Mouse (Mus musculus) lung, postnatal 10 days (tissue): ENCODE measurements at regions not wholly inside any gene's neighbourhood (a gene's known extent, or its start where the extent isn't known, plus 50 kb on each side); places are given as distances from the start of the nearest gene placed in this dataset.

ENCODE experiments used
- DNase-seq: peaks from one replicate; pipeline ENCODE4 v3.0.0; 2021

DNA sequence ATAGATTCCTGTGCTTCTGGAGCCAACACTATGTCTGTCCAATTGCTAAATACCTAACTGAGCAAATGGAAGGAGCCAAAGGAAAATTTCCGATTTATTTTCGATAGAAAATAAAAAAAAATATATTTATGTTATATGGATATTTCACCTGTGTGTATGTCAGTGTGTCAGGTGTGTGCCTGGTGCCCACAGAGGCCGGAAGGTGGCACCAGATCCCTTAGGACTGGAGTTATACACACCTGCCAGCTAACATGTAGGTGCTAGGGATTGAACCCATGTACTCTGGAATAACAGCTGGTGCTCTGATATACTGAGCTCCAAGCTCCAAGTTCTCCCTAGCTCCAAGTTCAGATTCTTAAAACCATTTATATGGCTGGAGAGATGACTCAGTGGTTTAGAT, 79.0 kb downstream of the Mfsd1 start:
- DNase-seq: no peak

DNA sequence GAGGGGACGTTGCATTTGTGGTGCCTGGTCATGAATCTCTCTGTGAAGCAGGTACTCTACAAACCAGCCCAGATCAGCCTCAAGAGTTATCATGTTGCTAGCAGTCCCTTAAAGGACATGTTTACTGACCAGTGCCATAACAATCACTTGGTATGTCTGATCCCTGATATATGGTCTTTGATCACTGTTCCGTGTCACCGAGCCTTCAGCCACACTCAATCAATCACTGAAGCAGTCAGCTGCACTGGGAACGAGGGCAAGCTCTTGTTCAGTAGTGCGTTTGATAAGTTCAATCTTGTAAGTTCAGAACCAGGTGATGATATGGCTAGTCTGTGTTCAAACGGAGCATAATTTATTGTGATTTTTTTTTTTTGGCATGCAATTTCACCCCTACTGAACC, 126.8 kb downstream of the Mfsd1 start:
- DNase-seq: no peak

DNA sequence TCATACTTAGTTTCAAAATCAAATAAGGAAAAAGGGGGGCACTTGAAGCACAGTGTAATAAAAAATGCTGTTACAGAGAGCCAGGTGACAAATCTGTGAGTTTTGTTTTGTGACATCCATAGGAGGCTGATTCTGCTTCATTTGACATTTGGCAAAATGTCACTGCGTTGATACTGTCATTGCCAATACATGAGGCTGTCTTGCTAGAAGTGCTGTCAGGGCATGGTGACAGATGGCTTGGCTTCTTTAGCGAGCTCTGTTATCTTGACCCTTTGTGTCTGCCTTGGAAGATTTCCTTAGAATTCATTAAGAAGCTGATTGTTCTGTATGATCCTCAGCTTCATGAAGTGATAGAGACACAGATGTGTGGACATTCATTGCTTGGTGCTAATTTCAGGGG, 129.2 kb downstream of the Mfsd1 start:
- DNase-seq: no peak

DNA sequence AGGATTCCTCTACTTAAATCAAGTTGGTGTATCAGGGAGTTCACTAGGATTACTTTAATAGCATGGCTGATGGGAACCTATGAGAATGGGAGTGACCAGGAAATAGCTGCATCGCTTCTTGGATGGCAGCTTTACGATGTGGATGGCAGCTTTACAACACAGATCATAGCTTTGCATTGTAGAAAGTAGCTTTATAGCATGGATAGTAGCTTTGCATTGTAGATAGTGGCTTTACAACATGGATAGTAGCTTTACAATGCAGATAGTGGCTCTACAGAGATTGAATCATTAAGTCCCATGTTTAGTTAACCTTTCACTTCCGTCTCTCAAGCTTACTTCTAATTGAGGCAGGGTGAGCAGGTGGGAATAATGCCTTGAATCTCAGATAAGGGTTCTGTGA, 149.4 kb downstream of the Mfsd1 start:
- DNase-seq: no peak

DNA sequence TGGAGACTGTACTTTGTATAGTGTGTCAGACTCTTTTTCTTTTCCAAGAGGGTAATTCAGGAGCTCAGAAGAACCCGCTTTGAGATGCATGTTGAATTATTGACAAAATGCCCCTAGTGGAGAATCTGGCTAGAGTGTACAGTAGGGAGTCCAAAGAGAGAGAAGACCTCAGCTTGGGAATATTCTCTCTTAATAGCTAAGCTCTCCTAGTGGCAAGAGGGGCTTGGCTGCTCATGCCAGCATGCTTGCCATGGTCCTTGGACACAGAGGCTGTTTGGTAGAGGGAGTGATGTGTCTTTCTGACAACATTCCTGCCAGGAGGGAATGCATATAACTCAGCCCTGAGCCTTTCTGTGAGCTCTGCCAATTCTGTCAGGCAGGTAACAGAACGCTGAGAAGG, 150.3 kb downstream of the Mfsd1 start:
- DNase-seq: no peak

DNA sequence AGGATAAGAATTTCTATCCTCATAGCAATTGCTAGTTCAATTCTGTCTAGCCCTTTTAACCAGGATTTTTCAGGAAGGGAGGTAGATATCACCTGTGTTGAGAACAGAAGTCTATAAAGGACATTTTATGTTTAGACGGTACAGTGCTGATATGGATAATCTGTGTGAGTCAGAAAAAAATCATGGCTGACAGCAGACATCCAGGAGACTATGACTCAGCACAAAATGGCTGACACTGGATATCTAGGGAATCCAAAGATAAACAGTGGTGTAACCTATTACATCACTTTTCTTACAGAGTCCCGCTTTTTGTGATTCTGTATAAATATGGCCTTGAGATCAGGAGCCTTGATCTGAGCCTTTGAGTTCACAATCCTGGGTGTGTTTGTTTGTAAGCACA, 137.8 kb upstream of the Iqcj start:
- no peak for DNase-seq

DNA sequence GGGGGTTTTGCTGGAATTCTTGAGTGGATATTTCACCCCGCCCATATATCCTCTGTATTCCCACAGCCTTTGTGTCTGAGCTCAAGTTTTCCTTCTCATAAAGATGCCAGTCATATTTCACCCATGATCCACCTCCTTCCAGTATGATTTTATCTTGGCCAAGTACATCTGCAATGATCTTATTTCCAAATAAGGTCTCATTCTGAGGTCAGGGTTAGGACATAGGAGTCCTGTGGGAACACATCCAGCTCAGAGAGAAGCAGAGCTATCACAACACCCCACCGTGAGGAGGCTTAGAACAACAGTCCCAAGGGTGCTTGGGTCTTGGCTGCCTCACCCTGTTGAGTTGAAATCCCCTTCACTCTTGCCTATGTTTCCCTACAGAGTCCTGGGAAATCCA, 123.4 kb upstream of the Iqcj start:
- DNase-seq: no peak

DNA sequence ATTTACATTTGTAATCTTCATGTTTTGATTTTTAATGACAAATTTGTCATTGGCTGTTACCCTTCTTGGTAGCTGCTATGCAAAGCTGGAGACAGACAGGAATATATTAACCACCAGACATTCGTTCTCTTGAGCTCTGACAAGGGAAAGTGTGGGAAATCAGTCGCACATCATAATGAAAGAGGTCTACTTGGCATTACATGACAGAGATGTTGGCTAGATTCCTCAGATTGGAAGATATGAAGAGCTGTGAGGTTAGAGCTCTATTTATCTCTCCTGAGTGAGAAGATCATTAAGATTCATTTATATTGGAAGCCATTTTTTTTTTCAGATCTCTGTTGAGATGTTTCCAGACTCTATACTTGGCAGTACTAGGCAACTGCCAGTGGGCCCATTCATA, 118.6 kb upstream of the Iqcj start:
- DNase-seq: no peak

DNA sequence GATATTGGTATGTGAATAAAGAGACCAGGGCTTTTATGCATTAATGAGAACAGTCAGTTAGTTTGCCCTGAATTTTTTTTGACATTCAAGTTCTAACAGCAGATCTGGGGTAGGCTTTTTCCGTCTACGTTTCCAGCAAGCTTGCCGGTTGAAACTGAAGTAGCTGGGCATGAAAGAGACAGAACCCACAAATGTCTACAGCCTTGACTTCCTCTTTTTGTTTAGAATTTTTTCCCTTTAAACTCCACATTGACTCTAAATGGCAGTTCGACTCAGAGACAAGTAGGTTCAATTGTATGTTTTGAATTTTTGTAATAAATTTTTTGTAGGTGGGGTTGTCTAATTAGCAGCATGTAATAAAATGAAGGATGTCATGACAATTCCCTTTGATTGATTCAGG, 109.8 kb upstream of the Iqcj start:
- no peak for DNase-seq

DNA sequence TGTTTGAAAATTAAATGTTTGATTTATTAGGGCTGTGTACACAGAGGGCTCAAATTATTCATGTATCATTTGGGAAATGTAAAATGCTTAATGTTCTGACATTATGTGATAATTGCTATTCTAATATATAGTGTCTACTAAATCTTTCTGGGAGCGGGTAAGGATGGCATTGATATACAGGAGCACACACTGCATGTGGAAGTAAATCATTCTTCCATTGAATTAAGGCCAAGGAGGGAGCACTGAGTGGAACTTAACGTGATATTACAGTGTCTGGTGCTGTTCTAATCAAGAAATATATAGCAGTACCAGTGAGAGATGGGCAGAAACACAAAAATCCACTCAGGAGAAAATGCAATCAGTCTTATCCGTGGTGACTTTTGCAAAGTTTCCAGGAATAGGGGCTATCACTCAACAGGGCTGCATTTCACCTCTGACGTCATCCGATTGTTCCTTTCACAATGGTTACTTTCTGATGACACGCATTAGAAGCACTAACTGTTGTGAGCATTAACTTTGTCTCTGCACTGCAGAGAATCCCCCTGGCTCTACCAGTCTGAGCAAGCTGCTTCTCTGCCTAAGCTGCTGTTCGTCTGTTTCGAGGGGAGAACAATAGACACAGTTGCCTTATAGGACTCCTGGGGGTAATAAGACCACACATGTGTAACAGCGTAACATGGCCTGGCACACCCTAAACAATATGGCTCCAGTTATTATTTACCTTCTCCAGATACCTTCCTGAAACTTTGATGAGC, 85.0 kb upstream of the Iqcj start:
- DNase-seq: no peak

DNA sequence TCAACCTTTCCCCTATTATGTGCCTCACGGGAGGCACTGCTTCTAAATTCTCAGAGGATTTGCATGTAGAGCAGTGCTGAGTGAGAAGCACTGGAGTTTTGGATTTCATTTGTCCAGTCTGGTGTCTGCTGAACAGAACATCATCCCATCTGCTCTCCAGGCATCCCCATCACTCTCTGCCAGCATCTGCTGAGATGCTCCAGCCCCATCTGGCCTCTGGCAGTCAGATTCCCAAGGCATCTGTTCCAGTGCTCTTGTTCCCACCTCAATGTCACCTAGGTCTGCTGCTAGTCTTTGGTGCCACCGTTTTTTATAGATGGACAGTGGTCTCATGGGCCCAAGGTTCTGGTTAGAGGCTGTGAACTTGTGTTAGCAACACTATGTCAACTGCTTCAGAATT, 63.9 kb upstream of the Iqcj start:
- DNase-seq: no peak

DNA sequence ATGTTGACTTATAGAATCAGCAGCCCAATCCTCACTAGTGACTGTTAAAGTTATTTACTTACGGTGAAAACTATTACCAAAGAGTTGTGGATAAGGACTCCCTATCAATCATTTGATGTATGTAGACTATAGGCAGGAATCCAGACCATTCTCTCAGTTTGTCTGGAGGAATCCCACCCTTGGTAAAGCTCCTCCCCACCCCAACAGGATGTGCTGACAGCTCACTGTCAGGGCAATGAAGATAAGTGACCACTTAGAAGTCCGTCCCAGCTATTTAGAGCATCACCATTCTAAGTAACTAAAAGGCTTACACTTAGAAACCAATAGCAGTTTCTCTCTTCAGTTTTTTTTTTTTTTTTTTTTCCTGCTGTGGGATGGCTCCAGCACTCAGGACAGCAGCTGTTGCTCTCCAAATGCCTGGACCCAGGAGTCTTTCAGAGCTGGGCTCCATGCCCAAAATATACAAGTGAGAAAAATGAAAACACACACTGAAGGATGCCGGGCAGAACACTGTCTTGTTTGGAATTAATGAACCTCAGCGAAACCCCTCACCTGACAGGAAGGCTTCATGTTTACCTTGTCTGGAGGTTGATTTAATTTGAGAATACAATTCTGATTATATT, 58.9 kb upstream of the Iqcj start:
- peak; percentile 2 for DNase-seq
